Mouse (Mus musculus) spleen, adult 12 weeks (tissue): Measurements from ENCODE around the gene Hdac6.
"Not testable (repeated sequence)": the region's sequence is repeated elsewhere in the genome, so short reads cannot be mapped to it uniquely, and the experiment has no call there.

Experiments used
- DNase-seq: peaks from one replicate; pipeline ENCODE4 v3.0.0; 2022; ENCODE audit warnings: low spot score

Gene Hdac6

GRCm38 (mm10) chrX:7919601-7920383, 27.9 kb downstream of the Hdac6 start, which contains the start of gene Pcsk1n:
Pcsk1n (plus strand) TSS chrX:7919822.
- DNase-seq: no peak

DNA sequence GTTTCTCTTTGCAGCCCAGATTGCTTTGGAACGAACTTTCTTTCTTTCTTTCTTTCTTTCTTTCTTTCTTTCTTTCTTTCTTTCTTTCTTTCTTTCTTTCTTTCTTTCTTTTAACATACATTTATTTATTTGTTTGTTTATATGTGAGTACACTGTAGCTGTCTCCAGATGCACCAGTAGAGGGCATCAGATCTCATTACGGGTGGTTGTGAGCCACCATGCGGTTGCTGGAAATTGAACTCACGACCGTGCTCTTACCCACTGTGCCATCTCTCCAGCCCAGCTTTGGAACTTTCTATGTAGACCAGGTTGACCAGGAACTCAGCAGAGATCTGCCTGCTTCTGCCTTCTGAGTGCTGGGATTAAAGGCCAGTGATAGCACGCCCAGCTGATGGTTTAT, 29.7 kb downstream of the Hdac6 start:
- not testable (repeated sequence) for DNase-seq

DNA sequence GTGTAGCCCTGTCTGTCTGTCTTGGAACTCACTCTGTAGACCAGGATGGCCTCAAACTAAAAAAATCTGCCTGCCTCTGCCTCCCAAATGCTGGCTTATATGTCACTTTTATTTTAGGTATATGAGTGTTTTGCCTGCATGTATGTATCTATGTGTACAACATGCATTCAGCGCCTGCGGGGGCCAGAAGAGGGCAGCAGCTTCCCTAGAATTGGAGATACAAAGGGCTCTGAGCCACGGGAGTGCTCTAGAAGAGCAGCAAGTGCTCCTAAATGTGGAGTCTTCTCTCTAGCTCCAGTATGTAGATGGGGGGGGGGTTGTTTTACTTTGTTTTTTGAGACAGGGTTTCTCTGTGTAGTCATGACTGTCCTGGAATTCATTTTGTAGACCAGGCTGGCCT, 32.0 kb downstream of the Hdac6 start:
- DNase-seq: not testable (repeated sequence)

- DNase-seq: no peak
These were observed 37.2 kb downstream of the Hdac6 start for GRCm38 (mm10) chrX:7910473-7910872.

DNA sequence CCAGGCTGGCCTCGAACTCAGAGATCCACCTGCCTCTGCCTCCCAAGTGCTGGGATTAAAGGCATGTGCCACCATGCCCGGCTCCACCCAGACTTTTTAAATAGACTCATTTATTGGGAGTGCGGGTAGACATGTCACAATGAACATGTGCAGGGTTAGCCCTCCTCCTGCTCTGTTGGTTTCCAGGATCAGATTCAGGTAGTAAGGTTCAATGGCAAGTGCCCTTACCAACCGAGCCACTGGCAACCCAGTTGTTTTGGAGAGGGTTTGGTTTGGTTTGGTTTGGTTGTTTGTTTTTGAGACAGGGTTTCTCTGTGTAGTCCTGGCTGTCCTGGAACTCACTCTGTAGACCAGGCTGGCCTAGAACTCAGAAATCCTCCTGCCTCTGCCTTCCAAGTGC, 38.4 kb downstream of the Hdac6 start, which contains the start of gene Gm10490:
Gene Gm10490, plus strand, starts transcription at position 301 of the 400 bp plus-strand sequence.
- DNase-seq: not testable (repeated sequence)

- no peak for DNase-seq
These were observed 40.0 kb downstream of the Hdac6 start, which contains the start of gene Gm10491 for GRCm38 (mm10) chrX:7907735-7908134. Gm10491 (minus strand) TSS chrX:7907835.

- no peak for DNase-seq
These were observed 43.2 kb downstream of the Hdac6 start for GRCm38 (mm10) chrX:7904441-7904840.

DNA sequence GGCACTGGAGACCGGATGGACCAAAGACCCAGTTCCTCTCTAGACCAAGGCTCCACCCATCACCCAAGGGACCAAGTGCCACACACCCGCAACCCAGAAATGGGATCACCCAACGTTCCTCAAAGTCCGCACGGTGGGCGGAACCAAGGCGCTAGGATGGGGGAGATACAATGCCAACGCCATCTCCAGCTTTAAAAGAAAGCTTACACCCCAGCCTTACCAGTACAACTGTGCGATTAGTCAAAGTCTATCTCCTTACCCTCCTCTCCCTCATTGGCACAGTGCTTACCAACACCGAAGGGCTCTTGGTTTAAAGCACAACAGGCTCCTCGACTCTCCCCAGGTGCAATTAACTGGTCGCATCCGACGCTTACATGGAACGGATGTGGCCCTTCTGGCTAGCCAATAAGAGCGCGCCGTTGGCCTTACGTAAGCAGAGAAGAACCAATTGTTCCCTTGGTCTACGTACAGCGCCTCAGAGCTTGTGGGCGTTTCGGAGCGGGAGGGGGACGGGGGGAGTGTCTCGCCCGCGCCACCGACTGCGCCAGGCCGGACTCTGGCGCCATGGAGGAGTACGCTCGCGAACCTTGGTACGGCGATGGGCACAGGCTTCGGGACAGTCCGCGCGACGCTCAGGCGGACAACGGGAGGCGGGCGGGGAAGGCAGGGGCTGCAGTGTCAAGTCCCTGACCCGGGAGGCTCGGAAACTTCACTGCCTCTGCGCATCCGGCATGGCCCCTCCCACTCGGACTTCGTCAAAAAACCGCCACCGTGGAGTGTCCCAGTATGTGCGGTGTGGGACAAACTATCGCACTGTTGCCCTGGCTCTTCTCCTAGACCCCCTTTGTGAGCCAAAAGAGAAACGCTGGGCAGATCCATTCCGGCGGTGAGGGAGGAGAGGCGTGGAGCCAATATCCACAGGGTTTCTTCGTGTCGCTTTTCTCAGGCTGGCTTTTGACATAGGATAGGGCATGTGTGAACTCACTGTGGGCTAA, 48.5 kb downstream of the Hdac6 start, which contains the start of the genes Pqbp1 and Timm17b:
Gene Pqbp1, minus strand, starts transcription at position 390 of the 995 bp plus-strand sequence.
Gene Timm17b, plus strand, starts transcription at position 478 of the 995 bp plus-strand sequence.
- DNase-seq: peak; percentile 80

DNA sequence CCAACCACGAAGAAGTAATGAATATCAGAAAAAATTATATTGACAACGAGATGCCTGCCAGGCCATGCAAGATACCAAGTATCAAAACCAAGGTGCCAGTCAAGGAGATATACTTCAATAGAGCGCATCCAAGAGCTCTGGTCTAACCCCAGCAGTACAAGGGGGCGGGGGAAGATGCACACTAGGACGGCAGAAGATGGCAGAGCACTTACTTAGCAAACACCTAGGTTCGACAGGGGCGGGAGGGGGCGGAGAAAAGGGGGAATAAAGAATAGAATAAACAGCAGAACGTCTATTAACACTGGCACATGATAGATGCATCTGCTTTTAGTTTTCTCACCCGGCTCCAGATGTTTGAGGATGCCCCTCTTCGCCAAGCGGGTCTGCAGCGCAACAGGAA, 49.5 kb downstream of the Hdac6 start:
- no peak for DNase-seq

- DNase-seq: peak; percentile 59
These were observed 63.7 kb downstream of the Hdac6 start, which contains the start of gene Slc35a2 for GRCm38 (mm10) chrX:7883841-7884567. Slc35a2 (plus strand) TSS chrX:7884028.
